Mouse (Mus musculus): ENCODE data around the gene Uox. TPM values are rescaled to one million over a fixed set of nuclear protein-coding genes. Genes with fewer than 3 reads are reported as not detected.

Gene Uox
- polyA plus RNA-seq (2015; fragmentation: Nextera tagmentation; extraction: Ambion mirVana): not detected in 2 replicates

- Histone ChIP-seq H3K27ac (no peak within 1 kb of the TSS), H3K4me2 (no peak within 1 kb of the TSS), H3K4me3 (no peak within 1 kb of the TSS), H3K27me3 (no peaks in the 10 kb centered on the region), H3K36me3 (ENCODE audit: poor library complexity, severe bottlenecking) (no peaks in the 10 kb centered on the region), H3K4me1 (no peaks in the 10 kb centered on the region), H3K9ac (no peak within 1 kb of the TSS), H3K9me3 (replicated peaks) (no peaks in the 10 kb centered on the region)
- no peak for ATAC-seq
- WGBS: 84% methylated on average over 10 of the region's 10 CpGs
Observed at GRCm38 (mm10) chr3:146570148-146570782, at the start of gene Uox. Gene Uox, plus strand, starts transcription at chr3:146570426.

GRCm38 (mm10) chr3:146520798-146521651 lies 49.2 kb upstream of the Uox start, which contains the start of gene Rpf1:
Gene Rpf1, minus strand, starts transcription at chr3:146521429.
- ATAC-seq: peak; percentile 96
- H3K4me3 ChIP-seq: peak within 1 kb of the TSS; percentile 80
- peaks cover 21% of the 10 kb centered on the region for H3K36me3 ChIP-seq (ENCODE audit: poor library complexity, severe bottlenecking)
- H3K9ac ChIP-seq: peak within 1 kb of the TSS; percentile 80
- peak within 1 kb of the TSS; percentile 95 for H3K27ac ChIP-seq
- peak within 1 kb of the TSS; percentile 80 for H3K4me2 ChIP-seq
- under 1% methylated on average over 50 of the region's 82 CpGs for WGBS
- H3K4me1 ChIP-seq: peaks cover 9% of the 10 kb centered on the region
- no peaks in the 10 kb centered on the region for H3K27me3 ChIP-seq
- H3K9me3 ChIP-seq (replicated peaks): no peaks in the 10 kb centered on the region

GRCm38 (mm10) chr3:146521652-146522020 lies 48.6 kb upstream of the Uox start:
- WGBS: 21% methylated on average over 8 of the region's 8 CpGs
- Histone ChIP-seq H3K4me1 (peaks cover 9% of the 10 kb centered on the region), H3K9ac (peak overlapping the region; percentile 80), H3K9me3 (replicated peaks) (no peaks in the 10 kb centered on the region), H3K36me3 (ENCODE audit: poor library complexity, severe bottlenecking) (peaks cover 21% of the 10 kb centered on the region), H3K4me3 (peak overlapping the region; percentile 80), H3K4me2 (peak overlapping the region; percentile 80), H3K27ac (peak overlapping the region; percentile 95), H3K27me3 (no peaks in the 10 kb centered on the region)
- ATAC-seq: peak; percentile 29

GRCm38 (mm10) chr3:146528335-146528734 lies 41.9 kb upstream of the Uox start:
- no peak overlapping the region for H3K27ac ChIP-seq
- no peak overlapping the region for H3K4me2 ChIP-seq
- no peak overlapping the region for H3K4me3 ChIP-seq
- no peaks in the 10 kb centered on the region for H3K27me3 ChIP-seq
- 33% methylated on average over 2 of the region's 2 CpGs for WGBS
- H3K9me3 ChIP-seq (replicated peaks): no peaks in the 10 kb centered on the region
- no peak for ATAC-seq
- no peaks in the 10 kb centered on the region for H3K4me1 ChIP-seq
- no peak overlapping the region for H3K9ac ChIP-seq
- no peaks in the 10 kb centered on the region for H3K36me3 ChIP-seq (ENCODE audit: poor library complexity, severe bottlenecking)

- Histone ChIP-seq H3K9ac (no peak overlapping the region), H3K4me1 (no peaks in the 10 kb centered on the region), H3K4me3 (no peak overlapping the region), H3K27me3 (no peaks in the 10 kb centered on the region), H3K27ac (no peak overlapping the region), H3K36me3 (ENCODE audit: poor library complexity, severe bottlenecking) (no peaks in the 10 kb centered on the region), H3K4me2 (no peak overlapping the region), H3K9me3 (replicated peaks) (no peaks in the 10 kb centered on the region)
- WGBS: 49% methylated on average over 6 of the region's 6 CpGs
- ATAC-seq: no peak
Observed at GRCm38 (mm10) chr3:146534986-146535385, 35.2 kb upstream of the Uox start.

GRCm38 (mm10) chr3:146540521-146541273 lies 29.5 kb upstream of the Uox start:
- Histone ChIP-seq H3K36me3 (ENCODE audit: poor library complexity, severe bottlenecking) (no peaks in the 10 kb centered on the region), H3K9ac (no peak overlapping the region), H3K4me2 (no peak overlapping the region), H3K27me3 (no peaks in the 10 kb centered on the region), H3K4me1 (no peaks in the 10 kb centered on the region), H3K9me3 (replicated peaks) (no peaks in the 10 kb centered on the region), H3K27ac (no peak overlapping the region), H3K4me3 (no peak overlapping the region)
- WGBS: 86% methylated on average over 4 of the region's 4 CpGs
- ATAC-seq: no peak

- WGBS: 50% methylated on average over 1 of the region's 1 CpGs
Observed at GRCm38 (mm10) chr3:146543632-146544031, 26.6 kb upstream of the Uox start.

GRCm38 (mm10) chr3:146554816-146555215 lies 15.4 kb upstream of the Uox start:
- no peaks in the 10 kb centered on the region for H3K4me1 ChIP-seq
- no peak overlapping the region for H3K9ac ChIP-seq
- no peaks in the 10 kb centered on the region for H3K36me3 ChIP-seq (ENCODE audit: poor library complexity, severe bottlenecking)
- no peak overlapping the region for H3K4me2 ChIP-seq
- WGBS: 82% methylated on average over 7 of the region's 7 CpGs
- no peak overlapping the region for H3K27ac ChIP-seq
- H3K4me3 ChIP-seq: no peak overlapping the region
- H3K27me3 ChIP-seq: no peaks in the 10 kb centered on the region
- ATAC-seq: no peak
- H3K9me3 ChIP-seq (replicated peaks): no peaks in the 10 kb centered on the region

More at GRCm38 (mm10) chr3:146543632-146544031, 26.6 kb upstream of the Uox start:
- no peak overlapping the region for H3K4me3 ChIP-seq
- no peaks in the 10 kb centered on the region for H3K27me3 ChIP-seq
- H3K4me1 ChIP-seq: no peaks in the 10 kb centered on the region
- no peak for ATAC-seq
- no peak overlapping the region for H3K9ac ChIP-seq
- H3K9me3 ChIP-seq (replicated peaks): no peaks in the 10 kb centered on the region
- no peaks in the 10 kb centered on the region for H3K36me3 ChIP-seq (ENCODE audit: poor library complexity, severe bottlenecking)
- H3K4me2 ChIP-seq: no peak overlapping the region
- no peak overlapping the region for H3K27ac ChIP-seq

GRCm38 (mm10) chr3:146556567-146556966 lies 13.7 kb upstream of the Uox start:
- H3K4me1 ChIP-seq: no peaks in the 10 kb centered on the region
- no peak for ATAC-seq
- H3K27me3 ChIP-seq: no peaks in the 10 kb centered on the region
- no peaks in the 10 kb centered on the region for H3K9me3 ChIP-seq (replicated peaks)
- no peak overlapping the region for H3K4me2 ChIP-seq
- no peak overlapping the region for H3K9ac ChIP-seq
- H3K27ac ChIP-seq: no peak overlapping the region
- H3K36me3 ChIP-seq (ENCODE audit: poor library complexity, severe bottlenecking): no peaks in the 10 kb centered on the region
- 73% methylated on average over 1 of the region's 1 CpGs for WGBS
- H3K4me3 ChIP-seq: no peak overlapping the region

- Histone ChIP-seq H3K27ac (no peak overlapping the region), H3K4me2 (no peak overlapping the region), H3K36me3 (ENCODE audit: poor library complexity, severe bottlenecking) (no peaks in the 10 kb centered on the region), H3K4me3 (no peak overlapping the region), H3K9ac (no peak overlapping the region), H3K4me1 (no peaks in the 10 kb centered on the region), H3K9me3 (replicated peaks) (no peaks in the 10 kb centered on the region), H3K27me3 (no peaks in the 10 kb centered on the region)
- ATAC-seq: no peak
- WGBS: 88% methylated on average over 6 of the region's 6 CpGs
Observed at GRCm38 (mm10) chr3:146557507-146557906, 12.7 kb upstream of the Uox start.

- Histone ChIP-seq H3K36me3 (ENCODE audit: poor library complexity, severe bottlenecking) (no peaks in the 10 kb centered on the region), H3K4me2 (no peak overlapping the region), H3K9ac (no peak overlapping the region), H3K27me3 (no peaks in the 10 kb centered on the region), H3K4me3 (no peak overlapping the region), H3K27ac (no peak overlapping the region), H3K9me3 (replicated peaks) (no peaks in the 10 kb centered on the region), H3K4me1 (0 out of 2 replicates have a peak, but pooled peaks cover 3% of the 10 kb centered on the region)
- WGBS: 93% methylated on average over 7 of the region's 7 CpGs
- ATAC-seq: no peak
Observed at GRCm38 (mm10) chr3:146562936-146563335, 7.3 kb upstream of the Uox start.
